Mouse (Mus musculus) large intestine, adult 2 months (tissue): ENCODE results near the gene 1700012B09Rik. TPM values are rescaled to one million over a fixed set of nuclear protein-coding genes. Genes with fewer than 3 reads are reported as not detected.
A peak's percentile ranks its signal among the peaks of the same experiment; 100 is the strongest.

Experiments used
- DNase-seq: peaks from one replicate; pipeline ENCODE4 v3.0.0-alpha.2; 2012; ENCODE audit warnings: low read depth, low spot score
- WGBS: fragments of 180-500 bp; shearing (Covaris S2); methylation state at CpG from one replicate; pipeline ENCODE4 v1.1.7; 2018; 5-methylcytosine and 5-hydroxymethylcytosine counted together
- polyA plus RNA-seq: library from polyadenylated mRNA; depleted of rRNA; stranded (reverse); fragments of >200 nt; gene quantifications from 2 replicates; pipeline ENCODE4 v1.2.3, GENCODE M21; 2012; rRNA removed

Gene 1700012B09Rik
- polyA plus RNA-seq, result not detected in 2 replicates

- 42% methylated on average over 23 of the region's 23 CpGs for WGBS
These were observed at the start of gene 1700012B09Rik for GRCm38 (mm10) chr9:14770803-14771471. TSS of gene 1700012B09Rik (minus strand) at chr9:14771030.

GRCm38 (mm10) chr9:14810111-14810510 lies 39.3 kb upstream of the 1700012B09Rik start:
- 92% methylated on average over 5 of the region's 5 CpGs for WGBS
- no peak for DNase-seq

More at GRCm38 (mm10) chr9:14770803-14771471, at the start of gene 1700012B09Rik:
- DNase-seq, result no peak

GRCm38 (mm10) chr9:14806786-14807185 lies 36.0 kb upstream of the 1700012B09Rik start:
- DNase-seq, result peak; percentile 6
- WGBS, result 75% methylated on average over 1 of the region's 1 CpGs

DNA sequence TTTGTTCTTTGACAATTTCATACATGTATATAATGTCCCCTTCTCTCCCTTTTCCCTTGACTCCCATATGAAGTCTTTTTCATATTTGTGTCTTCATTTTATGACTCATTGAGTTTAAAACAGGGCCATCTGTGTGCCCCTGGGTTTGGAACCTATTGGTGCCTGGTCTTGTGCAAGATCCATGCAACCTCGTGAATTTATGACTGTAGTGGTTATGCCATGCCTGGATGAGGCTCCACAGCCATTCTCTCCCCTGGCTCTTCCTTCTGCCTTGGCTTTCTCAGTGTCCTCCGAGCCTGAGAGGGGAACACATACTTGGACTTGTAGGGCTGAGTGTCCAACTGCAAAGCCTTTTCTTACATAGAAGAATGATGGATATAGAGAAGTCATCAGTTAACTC lies 34.9 kb upstream of the 1700012B09Rik start:
- WGBS, result 76% methylated on average over 2 of the region's 2 CpGs
- no peak for DNase-seq

GRCm38 (mm10) chr9:14787356-14787755 lies 16.5 kb upstream of the 1700012B09Rik start:
- no peak for DNase-seq
- WGBS, result 85% methylated on average over 6 of the region's 6 CpGs

DNA sequence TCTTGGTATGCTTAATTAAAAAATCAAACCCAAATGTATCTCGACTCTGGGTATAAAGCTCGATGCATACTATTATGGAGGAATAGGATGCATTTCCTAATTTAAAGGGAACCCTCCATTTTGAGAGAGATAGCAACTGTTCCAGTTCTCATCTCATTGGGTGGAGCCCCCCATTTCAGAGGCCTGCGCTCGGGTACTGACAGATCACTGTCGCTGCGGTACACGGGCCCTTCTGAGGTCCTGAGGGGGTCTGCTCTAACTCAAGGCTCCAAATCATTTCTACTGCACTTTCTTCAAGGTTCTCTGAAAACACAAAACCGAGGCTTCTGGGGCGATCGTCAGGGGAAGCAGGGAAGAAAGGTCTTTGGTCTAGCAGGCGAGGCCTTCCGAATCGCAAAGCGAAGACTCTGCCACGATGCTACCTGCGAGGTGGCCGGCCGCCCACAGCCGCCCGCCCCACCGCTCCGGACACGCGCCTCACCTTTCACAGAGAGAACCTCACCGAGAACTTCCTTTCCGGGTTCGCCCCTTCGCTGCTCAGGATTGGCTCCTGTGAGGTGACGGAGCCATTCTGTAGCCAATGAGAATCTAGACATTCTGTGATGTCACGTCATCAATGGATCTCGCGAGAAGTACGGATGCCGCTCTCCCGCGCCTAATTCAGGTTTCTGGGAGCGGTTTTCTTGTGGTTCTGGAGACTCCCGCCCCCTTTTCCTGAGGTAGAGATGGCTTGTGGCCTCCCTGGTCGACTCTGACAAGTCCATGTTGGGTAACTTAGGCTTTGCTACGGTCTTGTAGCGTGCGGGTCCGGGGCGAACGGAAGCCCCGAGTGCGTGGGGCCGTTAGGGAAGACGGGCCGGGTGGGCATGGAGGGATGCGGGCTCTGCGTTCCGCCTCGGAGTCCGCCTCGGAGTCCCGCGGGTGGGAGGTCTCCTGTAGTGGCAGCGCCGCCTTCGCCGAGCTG lies 13.5 kb upstream of the 1700012B09Rik start, which contains the start of the genes Mre11a and Ankrd49:
Gene Mre11a, plus strand, starts transcription at position 616 of the 964 bp plus-strand sequence.
Gene Ankrd49, minus strand, starts transcription at position 818 of the 964 bp plus-strand sequence.
- WGBS, result under 1% methylated on average over 62 of the region's 62 CpGs
- peak; percentile 89 for DNase-seq

DNA sequence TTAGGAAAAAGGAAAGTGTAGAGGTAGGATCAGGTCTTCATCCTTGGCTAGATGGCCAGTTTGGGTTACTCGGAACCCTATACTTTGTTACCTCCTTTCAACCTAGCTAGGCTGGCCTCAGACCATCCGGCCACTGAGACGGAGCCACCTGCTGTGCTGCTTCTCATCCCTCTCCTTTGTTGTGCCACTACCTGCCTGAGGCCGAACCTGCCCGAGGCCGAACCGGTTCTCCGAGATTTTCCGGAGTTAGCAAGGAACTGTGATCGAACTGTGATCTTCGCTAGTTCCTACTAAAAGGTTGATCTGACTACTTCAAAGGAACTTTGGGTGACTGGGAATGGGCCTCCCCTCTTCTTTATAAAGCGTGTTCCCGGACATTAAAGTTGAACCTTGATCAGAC lies 7.5 kb upstream of the 1700012B09Rik start:
- 24% methylated on average over 13 of the region's 13 CpGs for WGBS
- no peak for DNase-seq

DNA sequence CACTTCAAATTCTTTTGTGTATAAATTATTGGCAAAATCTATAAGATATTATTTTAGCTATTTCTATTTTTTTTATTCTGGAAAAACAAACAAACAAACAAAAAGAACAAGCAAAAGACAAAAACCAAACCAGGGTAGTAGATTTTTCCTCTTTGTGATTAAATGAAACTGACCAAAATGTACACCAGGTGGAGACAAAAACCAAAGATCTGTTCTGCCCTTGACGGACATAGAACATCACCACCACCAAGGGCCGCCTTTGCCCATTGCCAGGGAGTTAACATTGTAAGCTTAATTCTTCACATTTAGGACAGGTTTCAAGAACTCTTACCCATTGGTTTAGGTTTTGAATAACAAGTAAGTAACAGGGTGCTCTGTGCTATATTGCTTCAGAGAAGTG lies 3.0 kb upstream of the 1700012B09Rik start:
- 31% methylated on average over 2 of the region's 2 CpGs for WGBS
- no peak for DNase-seq

GRCm38 (mm10) chr9:14772074-14772473 lies 1.2 kb upstream of the 1700012B09Rik start:
- no peak for DNase-seq
- 81% methylated on average over 2 of the region's 2 CpGs for WGBS

DNA sequence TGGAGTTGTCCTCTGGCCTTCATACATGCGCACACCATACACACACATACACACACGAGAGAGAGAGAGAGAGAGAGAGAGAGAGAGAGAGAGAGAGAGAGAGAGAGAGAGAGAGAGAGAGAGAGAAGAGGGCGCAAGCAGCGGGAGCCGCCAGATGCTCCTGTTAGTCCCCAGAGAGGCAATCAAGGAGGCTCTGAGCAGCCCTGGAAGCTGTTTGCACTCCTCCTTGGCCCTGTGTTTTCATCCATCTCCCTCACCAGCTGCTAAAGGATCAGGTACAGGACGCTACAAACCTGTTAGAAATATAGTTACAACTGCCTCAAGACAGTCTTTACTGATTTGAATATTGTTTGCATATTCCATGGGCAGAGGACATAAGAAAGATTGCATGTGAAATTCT lies 1.0 kb downstream of the 1700012B09Rik start:
- 53% methylated on average over 6 of the region's 6 CpGs for WGBS
- no peak for DNase-seq

- 21% methylated on average over 7 of the region's 7 CpGs for WGBS
These were observed 6.1 kb downstream of the 1700012B09Rik start for GRCm38 (mm10) chr9:14764765-14765164.

GRCm38 (mm10) chr9:14759261-14759660 lies 11.6 kb downstream of the 1700012B09Rik start:
- no peak for DNase-seq

More at GRCm38 (mm10) chr9:14764765-14765164, 6.1 kb downstream of the 1700012B09Rik start:
- no peak for DNase-seq

DNA sequence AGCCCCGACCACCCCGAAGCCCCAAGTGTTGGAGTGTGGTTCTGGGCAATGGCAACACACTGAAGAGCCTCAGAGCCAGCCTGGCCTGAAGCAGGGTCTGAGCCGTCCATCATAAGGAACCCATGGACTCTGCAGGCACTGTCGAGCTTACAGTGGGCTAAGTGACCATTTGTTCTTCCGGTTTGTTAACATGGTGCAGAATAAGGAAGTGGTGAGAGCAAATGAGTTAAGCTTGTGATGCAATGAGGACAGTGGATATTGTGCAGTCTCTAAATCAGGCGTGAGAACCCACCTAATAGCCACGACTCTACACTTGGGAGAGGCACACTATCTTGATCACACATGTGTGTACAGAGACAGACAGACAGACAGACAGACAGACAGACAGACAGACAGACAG lies 12.2 kb downstream of the 1700012B09Rik start:
- 50% methylated on average over 7 of the region's 7 CpGs for WGBS
- no peak for DNase-seq

DNA sequence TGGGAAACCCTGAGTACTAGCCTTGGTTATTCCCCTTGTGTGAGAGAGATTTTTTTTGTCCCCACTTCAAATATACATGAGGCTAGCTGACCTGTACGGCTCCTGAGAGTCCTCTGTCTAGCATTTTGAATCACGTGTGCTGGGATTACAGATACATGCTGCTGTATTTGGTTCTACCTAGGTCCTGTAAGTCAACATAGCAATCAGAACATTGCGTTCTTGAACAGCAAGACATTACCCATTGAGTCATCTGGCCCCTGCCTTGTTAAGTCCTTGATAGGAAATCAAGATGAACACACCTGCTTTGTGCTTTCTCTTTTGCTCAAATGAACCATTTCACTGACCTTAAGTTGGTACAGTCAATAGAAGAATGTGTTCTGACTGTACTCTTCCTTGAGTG lies 16.4 kb downstream of the 1700012B09Rik start:
- 55% methylated on average over 3 of the region's 3 CpGs for WGBS
- DNase-seq, result no peak

- no peak for DNase-seq
These were observed 16.9 kb downstream of the 1700012B09Rik start for GRCm38 (mm10) chr9:14753947-14754346.

DNA sequence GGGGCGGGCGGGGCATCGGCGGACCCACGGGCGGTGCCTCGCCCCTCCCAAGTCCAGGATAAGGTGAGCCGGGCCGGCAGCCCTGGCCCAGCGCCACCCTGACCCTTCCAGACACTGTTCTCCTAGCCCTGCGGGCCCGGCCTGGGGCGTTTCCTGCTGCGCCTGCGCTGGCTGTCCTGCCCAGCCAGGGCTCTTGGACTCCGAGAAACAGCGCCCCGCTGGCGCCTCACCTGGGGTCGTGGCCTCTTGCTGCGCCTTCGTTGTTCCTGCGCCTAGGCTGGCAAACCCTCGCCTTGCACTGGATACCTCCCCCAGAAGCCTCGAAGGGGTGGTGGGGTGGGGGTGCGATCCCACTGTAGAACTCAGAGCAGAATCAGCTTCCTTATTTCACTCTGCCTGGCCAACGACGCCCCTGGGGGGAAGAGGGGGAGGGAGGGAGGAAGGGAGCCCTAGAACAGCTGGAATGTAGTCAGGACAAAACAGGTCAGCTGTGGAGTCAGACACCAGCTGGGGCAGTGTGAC lies 18.8 kb downstream of the 1700012B09Rik start, which contains the start of gene Fut4:
Gene Fut4, minus strand, starts transcription at position 393 of the 522 bp plus-strand sequence.
- no peak for DNase-seq
- WGBS, result under 1% methylated on average over 28 of the region's 28 CpGs

- 2% methylated on average over 50 of the region's 50 CpGs for WGBS
- DNase-seq, result no peak
These were observed 19.3 kb downstream of the 1700012B09Rik start for GRCm38 (mm10) chr9:14751503-14752000.

GRCm38 (mm10) chr9:14750901-14751502 lies 19.8 kb downstream of the 1700012B09Rik start:
- no peak for DNase-seq
- WGBS, result 67% methylated on average over 42 of the region's 42 CpGs

DNA sequence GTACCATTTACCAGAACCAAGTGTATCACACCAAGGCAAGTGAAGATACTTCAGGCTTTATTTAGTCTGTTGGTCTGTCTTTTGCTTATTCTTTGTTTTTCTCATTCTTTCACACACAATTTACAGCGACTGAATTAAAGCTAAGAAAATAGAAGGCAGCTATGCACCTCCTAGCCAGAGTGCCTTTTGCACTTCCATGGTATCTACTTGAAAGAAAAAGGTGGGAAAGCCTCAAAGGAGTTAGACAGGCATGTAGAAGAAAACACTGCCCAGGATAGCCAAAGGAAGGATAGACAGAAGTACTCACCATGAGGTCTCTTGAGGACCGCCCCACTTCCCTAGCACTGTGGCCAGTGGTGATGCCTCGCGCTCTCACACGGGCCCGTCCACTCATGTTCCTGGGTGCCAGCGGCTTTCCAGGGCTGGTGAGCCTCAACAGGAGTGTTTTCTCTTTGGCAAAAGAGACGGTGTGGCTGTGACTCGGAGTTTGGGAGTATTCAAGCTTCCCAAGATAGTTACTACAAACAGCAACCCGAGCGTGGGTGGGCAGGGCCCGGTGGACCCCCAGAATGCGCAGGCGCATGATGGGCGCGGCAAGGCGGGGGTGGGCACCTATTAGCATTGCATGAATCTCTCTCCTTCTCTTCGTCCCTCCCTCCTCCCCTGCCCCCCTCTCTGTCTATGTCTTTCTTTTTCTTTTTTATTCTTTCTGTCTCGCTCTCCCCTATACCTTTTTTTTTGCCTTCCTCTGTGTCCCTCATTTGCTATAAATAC lies 30.5 kb downstream of the 1700012B09Rik start, which contains the start of gene Piwil4:
Gene Piwil4, minus strand, starts transcription at position 583 of the 774 bp plus-strand sequence.
- WGBS, result 90% methylated on average over 19 of the region's 19 CpGs
- DNase-seq, result no peak
